Mouse (Mus musculus): ENCODE results near the gene Arl5c. TPM values are rescaled to one million over a fixed set of nuclear protein-coding genes. Genes with fewer than 3 reads are reported as not detected.

The Arl5c gene
- polyA plus RNA-seq, 1 experiment = 2.1 TPM

GRCm38 (mm10) chr11:97943256-97943655 lies 52.7 kb downstream of the Arl5c start:
- Histone ChIP-seq H3K4me2 (ENCODE audit: low read depth) (no peak overlapping the region), H3K79me2 (ENCODE audit: control insufficient read depth, insufficient read depth) (no peaks in the 10 kb centered on the region), H3ac (ENCODE audit: control insufficient read depth, insufficient read length) (no peak overlapping the region), H3K4me3 (no peak overlapping the region), H3K27me3 (ENCODE audit: control insufficient read depth, insufficient read depth, insufficient read length) (no peaks in the 10 kb centered on the region), H3K36me3 (ENCODE audit: control insufficient read depth, insufficient read depth) (no peaks in the 10 kb centered on the region)
- TF ChIP-seq SRF (IDR thresholded peaks at IDR 0.05; ENCODE audit: control insufficient read depth, insufficient read length, low read depth) (no peak), REST (IDR thresholded peaks at IDR 0.05; ENCODE audit: insufficient read depth, insufficient read length) (no peak), E2F4 (IDR thresholded peaks at IDR 0.05; ENCODE audit: insufficient read depth) (no peak), TCF12 (IDR thresholded peaks at IDR 0.05; ENCODE audit: insufficient read depth, poor library complexity, severe bottlenecking) (no peak), TCF3 (IDR thresholded peaks at IDR 0.05; ENCODE audit: insufficient read length, low read depth) (no peak), MYOD1 (IDR thresholded peaks at IDR 0.05; ENCODE audit: control insufficient read depth in 1 of 3, insufficient read length in 2 of 3, low read depth in 2 of 3) (no peak), MYOG (IDR thresholded peaks at IDR 0.05; ENCODE audit: control insufficient read depth in 1 of 3, insufficient read depth in 1 of 3, insufficient read length in 2 of 3, low read depth in 2 of 3) (no peak), POLR2A (IDR thresholded peaks at IDR 0.05; ENCODE audit: insufficient read length, low read depth) (no peak), POLR2AphosphoS2 (IDR thresholded peaks at IDR 0.05; ENCODE audit: insufficient read length, low read depth) (no peak), USF1 (IDR thresholded peaks at IDR 0.05; ENCODE audit: low read depth) (no peak), CEBPB (IDR thresholded peaks at IDR 0.05; ENCODE audit: insufficient read depth, poor library complexity, severe bottlenecking) (no peak), MAX (IDR thresholded peaks at IDR 0.05; ENCODE audit: low read depth) (no peak)

DNA sequence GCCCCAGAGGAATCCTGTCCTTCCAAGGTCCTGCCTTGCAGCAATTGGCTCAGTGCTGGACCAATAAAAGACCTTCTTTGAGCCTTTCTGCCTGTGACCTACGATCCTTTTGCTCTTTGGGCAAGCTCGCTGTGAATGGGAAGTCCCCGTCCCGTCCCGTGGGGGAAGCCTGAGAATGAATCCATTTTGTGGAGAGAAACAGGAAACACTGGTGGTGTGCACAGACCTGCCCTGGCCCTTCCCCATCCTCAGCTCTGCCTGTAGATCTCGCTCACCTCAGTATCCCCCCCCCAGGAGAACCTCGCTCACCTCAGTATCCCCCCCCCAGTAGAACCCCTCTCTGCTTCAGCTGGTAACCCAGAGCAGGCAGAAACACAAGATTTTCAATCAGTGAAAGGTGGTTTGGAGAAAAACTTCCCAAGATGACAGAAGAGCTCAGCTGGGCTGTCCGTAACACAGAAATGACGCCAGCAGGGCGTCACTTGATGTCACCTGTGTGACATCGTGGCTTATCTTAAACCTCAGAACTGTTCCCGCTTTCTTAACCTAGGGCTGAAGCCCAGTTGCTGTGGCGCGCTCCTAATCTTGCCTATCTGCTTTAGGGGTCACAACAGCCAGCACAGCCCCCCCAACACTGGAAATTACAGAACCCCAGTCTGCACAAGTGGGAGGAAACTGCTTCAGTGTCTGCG lies 53.4 kb downstream of the Arl5c start:
- Histone ChIP-seq H3K4me3 (no peak overlapping the region), H3ac (ENCODE audit: control insufficient read depth, insufficient read length) (no peak overlapping the region), H3K79me2 (ENCODE audit: control insufficient read depth, insufficient read depth) (no peaks in the 10 kb centered on the region), H3K27me3 (ENCODE audit: control insufficient read depth, insufficient read depth, insufficient read length) (no peaks in the 10 kb centered on the region), H3K36me3 (ENCODE audit: control insufficient read depth, insufficient read depth) (no peaks in the 10 kb centered on the region), H3K4me2 (ENCODE audit: low read depth) (no peak overlapping the region)
- no peak for TF ChIP-seq MYOG (IDR thresholded peaks at IDR 0.05; ENCODE audit: control insufficient read depth in 1 of 3, insufficient read depth in 1 of 3, insufficient read length in 2 of 3, low read depth in 2 of 3)
- TF ChIP-seq REST (IDR thresholded peaks at IDR 0.05; ENCODE audit: insufficient read depth, insufficient read length) = no peak
- no peak for TF ChIP-seq POLR2A (IDR thresholded peaks at IDR 0.05; ENCODE audit: insufficient read length, low read depth)
- TF ChIP-seq TCF12 (IDR thresholded peaks at IDR 0.05; ENCODE audit: insufficient read depth, poor library complexity, severe bottlenecking) = no peak
- no peak for TF ChIP-seq POLR2AphosphoS2 (IDR thresholded peaks at IDR 0.05; ENCODE audit: insufficient read length, low read depth)
- TF ChIP-seq E2F4 (IDR thresholded peaks at IDR 0.05; ENCODE audit: insufficient read depth) = no peak

Other genes with a start within 250 kb of the Arl5c start
- 8.9 TPM for gene Cwc25, start 229.6 kb downstream of the Arl5c start, polyA plus RNA-seq (2012; fragmentation: generic; extraction: Trizol)
- gene 1700001P01Rik, start 220.3 kb downstream of the Arl5c start, polyA plus RNA-seq (2012; fragmentation: generic; extraction: Trizol) = 0.07 TPM
- 1,321 TPM for gene Rpl23, start 213.7 kb downstream of the Arl5c start, polyA plus RNA-seq (2012; fragmentation: generic; extraction: Trizol)
- 82.6 TPM for gene Lasp1, start 197.2 kb downstream of the Arl5c start, polyA plus RNA-seq (2012; fragmentation: generic; extraction: Trizol)
- gene B230217C12Rik, start 155.4 kb downstream of the Arl5c start, polyA plus RNA-seq (2012; fragmentation: generic; extraction: Trizol) = 1.9 TPM
- 0.32 TPM for gene Fbxo47, start 112.0 kb downstream of the Arl5c start, polyA plus RNA-seq (2012; fragmentation: generic; extraction: Trizol)
- gene Plxdc1, start 9.7 kb downstream of the Arl5c start, polyA plus RNA-seq (2012; fragmentation: generic; extraction: Trizol) = 2.7 TPM
- gene Cacnb1, start 26.9 kb upstream of the Arl5c start, polyA plus RNA-seq (2012; fragmentation: generic; extraction: Trizol) = 163 TPM
- 2,972 TPM for gene Rpl19, start 30.5 kb upstream of the Arl5c start, polyA plus RNA-seq (2012; fragmentation: generic; extraction: Trizol)
- gene Stac2, start 57.3 kb upstream of the Arl5c start, polyA plus RNA-seq (2012; fragmentation: generic; extraction: Trizol) = 41.7 TPM
- 5.9 TPM for gene Fbxl20, start 154.2 kb upstream of the Arl5c start, polyA plus RNA-seq (2012; fragmentation: generic; extraction: Trizol)
- 15.9 TPM for gene Med1, start 197.1 kb upstream of the Arl5c start, polyA plus RNA-seq (2012; fragmentation: generic; extraction: Trizol)
- 7.3 TPM for gene Cdk12, start 206.9 kb upstream of the Arl5c start, polyA plus RNA-seq (2012; fragmentation: generic; extraction: Trizol)

Measured in myocyte (in vitro differentiated cells).